Mouse (Mus musculus) midbrain, postnatal 0 days (tissue): Measurements from ENCODE around the gene Traf2. TPM values are rescaled to one million over a fixed set of nuclear protein-coding genes. Genes with fewer than 3 reads are reported as not detected.

ENCODE experiments used
- ATAC-seq: fragments of 200-750 bp; cut with Nextera tagmentation; 2 replicates; pipeline ENCODE4 v1.8.0; 2017; ENCODE audit warnings: moderate number of reproducible peaks, mild to moderate bottlenecking, moderate TSS enrichment, moderate library complexity; ENCODE audit not compliant: low FRiP score
- DNase-seq: peaks from one replicate; pipeline ENCODE4 v3.0.0-alpha.2; 2015; ENCODE audit warnings: low spot score
- H3K27ac ChIP-seq: fragments of 300-500 bp; sonication (generic); 2 replicates; pipeline ENCODE4 v1.5.1; 2014; ENCODE audit warnings: low read depth, mild to moderate bottlenecking, low read length, mixed read lengths
- H3K27me3 ChIP-seq: fragments of 300-500 bp; sonication (generic); 2 replicates; pipeline ENCODE4 v1.6.1; 2014; ENCODE audit warnings: low read length, control low read depth, mixed read lengths; ENCODE audit not compliant: insufficient read depth
- H3K36me3 ChIP-seq: fragments of 300-500 bp; sonication (generic); 2 replicates; pipeline ENCODE4 v1.6.1; 2014; ENCODE audit warnings: low read length, control low read depth, mixed read lengths; ENCODE audit not compliant: insufficient read depth
- H3K4me1 ChIP-seq: fragments of 300-500 bp; sonication (generic); 2 replicates; pipeline ENCODE4 v1.6.1; 2014; ENCODE audit warnings: mild to moderate bottlenecking, control low read depth, antibody characterized with exemption, low read length, mixed read lengths; ENCODE audit not compliant: insufficient read depth
- H3K4me2 ChIP-seq: fragments of 300-500 bp; sonication (generic); 2 replicates; pipeline ENCODE4 v1.6.1; 2014; ENCODE audit warnings: low read depth, mild to moderate bottlenecking, low read length, mixed read lengths; ENCODE audit not compliant: poor library complexity, severe bottlenecking
- H3K4me3 ChIP-seq: fragments of 300-500 bp; sonication (generic); 2 replicates; pipeline ENCODE4 v1.5.1; 2014; ENCODE audit warnings: low read depth, mild to moderate bottlenecking, low read length, moderate library complexity
- H3K9ac ChIP-seq: fragments of 300-500 bp; sonication (generic); replicated peaks from 2 replicates; pipeline ENCODE4 v1.6.1; 2014; ENCODE audit warnings: mild to moderate bottlenecking, low read length, moderate library complexity, mixed read lengths; ENCODE audit not compliant: poor library complexity, severe bottlenecking
- H3K9me3 ChIP-seq: fragments of 300-500 bp; sonication (generic); 2 replicates; pipeline ENCODE4 v1.6.1; 2016; ENCODE audit warnings: low read length, control low read depth
- CTCF ChIP-seq: IDR thresholded peaks from 2 replicates; pipeline ENCODE4 v1.5.1; 2016; ENCODE audit warnings: antibody characterized with exemption, mild to moderate bottlenecking
- WGBS: fragments of 180-500 bp; shearing (Covaris S2); extraction: QIAGEN DNeasy Blood & Tissue Kit; methylation state at CpG from one replicate; pipeline ENCODE4 v1.1.7; 2014; 5-methylcytosine and 5-hydroxymethylcytosine counted together
- polyA plus RNA-seq: library from polyadenylated mRNA; unstranded; fragments of >200 nt; fragmentation: Nextera tagmentation; extraction: Ambion mirVana; gene quantifications from 2 replicates; pipeline ENCODE4 v1.2.1, GENCODE M21; 2015
- total RNA-seq: library from RNA; depleted of rRNA; stranded (reverse); fragments of >200 nt; gene quantifications from 2 replicates; pipeline ENCODE4 v1.2.3, GENCODE M21; 2014

The Traf2 gene
- total and polyA plus RNA-seq, 2 experiments from 2014 or later = 5.5 to 7.0 TPM

DNA sequence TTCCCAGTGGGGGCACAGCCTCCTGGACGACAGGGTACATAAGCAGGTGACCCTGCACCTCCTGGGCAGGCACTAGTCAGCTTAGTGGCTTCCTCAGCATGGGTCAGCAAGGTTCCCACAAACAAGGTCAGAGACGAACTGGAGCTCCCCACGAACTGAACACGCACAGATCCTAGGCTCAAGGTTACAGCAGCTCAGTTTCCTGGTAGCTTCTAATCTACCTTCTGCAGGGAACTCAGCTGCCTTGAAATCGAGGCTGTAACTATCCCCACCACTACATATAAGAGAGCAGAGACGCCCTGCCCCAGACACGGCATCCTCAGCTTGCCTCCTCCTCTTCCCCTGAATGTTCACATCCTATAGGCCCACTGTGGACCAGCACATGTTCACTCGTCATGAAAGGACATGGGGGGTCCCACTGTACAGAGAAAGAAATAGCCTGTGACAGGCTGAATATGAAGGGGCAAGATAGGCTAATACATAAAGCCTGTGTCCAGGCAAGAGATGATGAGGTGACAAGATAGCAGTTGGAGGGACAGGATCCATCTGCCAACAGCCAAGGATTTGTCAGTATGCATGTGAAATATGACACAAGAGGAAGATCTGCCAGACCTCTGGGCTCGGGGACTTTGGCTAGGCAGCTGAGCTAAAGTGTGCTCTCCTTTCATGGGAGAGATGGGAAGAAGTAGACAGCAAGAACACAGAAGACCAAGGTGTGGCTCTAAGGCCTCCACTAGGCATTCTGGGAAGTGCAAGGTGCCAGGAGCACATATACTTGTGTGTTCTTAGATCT is 20.0 kb downstream of the Traf2 start:
- no peak overlapping the region for H3K9ac ChIP-seq
- WGBS = 93% methylated on average over 9 of the region's 9 CpGs
- no peak overlapping the region for H3K4me3 ChIP-seq
- no peaks in the 10 kb centered on the region for H3K9me3 ChIP-seq
- peaks cover 56% of the 10 kb centered on the region for H3K36me3 ChIP-seq
- H3K4me2 ChIP-seq = no peak overlapping the region
- no peak overlapping the region for H3K27ac ChIP-seq
- H3K4me1 ChIP-seq = no peaks in the 10 kb centered on the region
- no peak for TF ChIP-seq CTCF
- H3K27me3 ChIP-seq = no peaks in the 10 kb centered on the region
- DNase-seq (no peak), ATAC-seq (no peak)

DNA sequence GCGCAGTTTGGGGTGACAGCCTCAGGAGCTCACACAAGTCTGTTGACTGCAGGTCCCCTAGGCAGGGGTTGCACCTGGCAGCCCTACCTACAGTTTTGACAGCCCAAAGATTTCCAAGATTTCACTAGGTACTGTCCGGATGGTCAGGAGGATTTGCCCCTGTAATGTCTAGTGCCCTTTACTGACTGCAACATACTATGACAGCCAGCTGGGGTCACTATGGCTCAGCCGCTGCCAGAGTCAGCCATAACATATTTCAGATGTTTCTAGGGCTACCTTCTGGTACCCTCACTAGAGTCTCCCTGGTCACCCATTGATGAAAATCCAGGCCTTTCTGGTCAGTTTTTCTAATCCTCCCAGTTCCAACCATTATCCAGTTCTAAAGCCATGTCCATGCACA is 36.8 kb downstream of the Traf2 start:
- no peak overlapping the region for H3K4me3 ChIP-seq
- H3K4me1 ChIP-seq = no peaks in the 10 kb centered on the region
- DNase-seq (no peak), ATAC-seq (no peak)
- H3K36me3 ChIP-seq = peaks cover 10% of the 10 kb centered on the region
- peak; percentile 42 for TF ChIP-seq CTCF
- H3K27ac ChIP-seq = no peak overlapping the region
- no peaks in the 10 kb centered on the region for H3K9me3 ChIP-seq
- no peak overlapping the region for H3K4me2 ChIP-seq
- H3K27me3 ChIP-seq = no peaks in the 10 kb centered on the region
- no peak overlapping the region for H3K9ac ChIP-seq
- 69% methylated on average over 3 of the region's 3 CpGs for WGBS

DNA sequence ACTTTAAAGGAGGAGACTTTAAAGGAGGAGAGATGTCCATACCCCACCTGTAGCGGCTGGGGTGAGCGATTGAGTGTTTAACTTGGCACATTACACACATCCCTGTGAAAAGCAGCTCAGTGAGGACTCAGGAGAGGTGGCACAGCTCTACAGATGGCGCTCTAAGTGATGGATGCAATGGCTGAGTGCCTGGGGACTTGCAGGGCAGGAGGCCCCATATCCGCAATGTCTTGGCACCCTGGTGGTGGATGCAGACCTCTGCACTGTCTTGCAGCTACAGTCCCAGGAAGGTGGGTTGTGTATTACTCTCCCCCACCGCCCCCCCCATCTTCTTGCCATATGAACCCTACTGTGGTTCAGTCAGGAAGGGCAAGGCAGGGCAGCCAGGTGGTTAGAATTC is 39.8 kb downstream of the Traf2 start:
- no peak overlapping the region for H3K4me3 ChIP-seq
- H3K9ac ChIP-seq = no peak overlapping the region
- TF ChIP-seq CTCF = peak; percentile 47; the same call in 1 of the 2 replicates
- ATAC-seq (no peak), DNase-seq (peak; percentile 16)
- peaks cover 33% of the 10 kb centered on the region for H3K36me3 ChIP-seq
- H3K4me2 ChIP-seq = no peak overlapping the region
- peaks cover 3% of the 10 kb centered on the region for H3K4me1 ChIP-seq
- no peaks in the 10 kb centered on the region for H3K27me3 ChIP-seq
- H3K27ac ChIP-seq = no peak overlapping the region
- WGBS = 44% methylated on average over 5 of the region's 5 CpGs
- no peaks in the 10 kb centered on the region for H3K9me3 ChIP-seq

DNA sequence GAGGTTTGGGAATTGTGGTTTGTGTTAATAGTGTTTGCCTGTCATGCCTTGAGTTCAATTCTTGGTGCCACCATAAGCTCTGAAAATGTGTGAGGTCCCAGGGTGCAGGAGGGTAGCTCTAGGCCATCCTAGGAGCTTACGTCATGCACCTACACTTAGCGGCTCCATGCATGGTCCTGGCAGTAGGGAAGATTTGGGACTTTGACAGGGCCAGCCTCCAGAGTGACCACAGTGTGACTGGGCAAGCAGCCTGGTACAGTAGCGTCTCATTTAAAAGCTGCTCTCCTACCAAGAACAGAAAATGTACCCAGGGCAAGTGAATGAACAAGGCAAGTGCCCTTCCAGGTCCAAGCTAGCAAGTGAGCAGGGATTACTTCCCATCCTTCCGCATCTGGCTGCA is 40.9 kb downstream of the Traf2 start:
- WGBS = 91% methylated on average over 4 of the region's 4 CpGs
- no peak for TF ChIP-seq CTCF
- ATAC-seq = no peak

DNA sequence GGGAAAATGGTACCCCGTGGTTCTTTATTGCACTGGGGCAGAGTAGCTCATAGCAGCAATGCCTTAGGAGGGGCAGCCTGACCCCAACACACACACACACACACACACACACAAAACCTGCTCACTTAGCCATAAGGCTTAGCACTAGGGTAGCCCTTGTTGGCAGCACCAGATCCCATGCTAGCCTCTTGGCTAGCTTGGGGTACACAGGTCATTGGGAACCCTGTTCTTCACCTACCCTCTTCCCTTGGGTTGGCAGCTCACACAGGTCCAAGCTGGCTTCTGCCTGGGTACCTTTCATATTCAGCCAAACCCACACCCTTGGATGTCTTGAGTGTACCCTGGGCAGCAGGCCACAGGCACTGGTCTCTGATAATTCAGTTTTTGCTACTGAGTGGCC is 41.7 kb downstream of the Traf2 start:
- no peak overlapping the region for H3K27ac ChIP-seq
- no peak for TF ChIP-seq CTCF
- no peaks in the 10 kb centered on the region for H3K27me3 ChIP-seq
- peaks cover 33% of the 10 kb centered on the region for H3K36me3 ChIP-seq
- H3K9me3 ChIP-seq = no peaks in the 10 kb centered on the region
- WGBS = 90% methylated on average over 1 of the region's 1 CpGs
- peaks cover 11% of the 10 kb centered on the region for H3K4me1 ChIP-seq
- no peak for ATAC-seq
- H3K9ac ChIP-seq = no peak overlapping the region
- no peak overlapping the region for H3K4me3 ChIP-seq
- no peak for DNase-seq
- no peak overlapping the region for H3K4me2 ChIP-seq

More for the DNA sequence above, 40.9 kb downstream of the Traf2 start:
- H3K9ac ChIP-seq = no peak overlapping the region
- no peak overlapping the region for H3K4me3 ChIP-seq
- peaks cover 11% of the 10 kb centered on the region for H3K4me1 ChIP-seq
- no peaks in the 10 kb centered on the region for H3K9me3 ChIP-seq
- H3K27ac ChIP-seq = no peak overlapping the region
- DNase-seq = no peak
- no peaks in the 10 kb centered on the region for H3K27me3 ChIP-seq
- no peak overlapping the region for H3K4me2 ChIP-seq
- peaks cover 33% of the 10 kb centered on the region for H3K36me3 ChIP-seq

DNA sequence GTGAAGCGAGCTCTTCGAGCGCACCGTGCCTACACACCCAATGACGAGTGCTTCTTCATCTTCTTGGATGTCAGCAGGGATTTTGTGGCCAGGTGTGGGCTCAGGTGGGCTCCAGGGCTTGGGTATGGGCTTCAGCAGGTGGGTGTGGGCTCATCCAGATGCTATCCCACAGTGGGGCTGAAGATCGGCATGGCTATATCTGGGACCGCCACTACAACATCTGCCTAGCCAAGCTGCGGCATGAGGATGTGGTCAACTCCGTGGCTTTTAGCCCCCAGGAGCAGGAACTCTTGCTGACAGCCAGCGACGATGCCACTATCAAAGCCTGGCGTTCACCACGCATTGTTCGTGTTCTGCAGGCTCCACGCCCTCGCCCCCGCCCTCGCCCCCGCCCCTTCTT is 42.2 kb downstream of the Traf2 start:
- no peak for ATAC-seq
- TF ChIP-seq CTCF = no peak
- Histone ChIP-seq H3K27ac (no peak overlapping the region), H3K4me3 (no peak overlapping the region), H3K9ac (no peak overlapping the region), H3K4me2 (no peak overlapping the region), H3K27me3 (no peaks in the 10 kb centered on the region), H3K4me1 (peaks cover 11% of the 10 kb centered on the region), H3K9me3 (no peaks in the 10 kb centered on the region), H3K36me3 (peaks cover 33% of the 10 kb centered on the region)
- DNase-seq = no peak
- WGBS = 94% methylated on average over 19 of the region's 19 CpGs
